20 mouse cellular contexts compared by ENCODE assay signal in genomic region chr8:34254978-34255377, GRCm38 (mm10).
DNase-seq lines count a peak whose midpoint lies in the region; ATAC-seq and TF ChIP-seq lines count a peak whose summit lies in the region.
"Had no signal": no experiment of that assay in that cellular context is flagged by ENCODE, and none has a peak within 500 bp of the region (broad histone marks: within the 10 kb centered on the region; RNA-seq: fewer than 3 reads in every experiment).

No protein-coding gene starts in this region.

- peak; percentile 85 for TF ChIP-seq EP300 in heart, postnatal 0 days (IDR thresholded peaks at IDR 0.05; ENCODE audit: low read depth)

- WGBS in heart, postnatal 0 days, result 64% methylated on average over 2 of the region's 2 CpGs
- WGBS in lung, embryonic 14.5 days, result 82% methylated on average over 2 of the region's 2 CpGs
- WGBS in embryonic facial prominence, embryonic 10.5 days, result 90% methylated on average over 2 of the region's 2 CpGs

- no peak overlapping the region for H3K4me2 ChIP-seq in heart, postnatal 0 days (ENCODE audit: low read depth, low read length)
- no peak overlapping the region for H3K4me2 ChIP-seq in lung, embryonic 14.5 days
- H3K4me2 ChIP-seq: kidney, embryonic 15.5 days; midbrain, embryonic 15.5 days; stomach, embryonic 15.5 days had no signal

- no peaks in the 10 kb centered on the region for H3K9me3 ChIP-seq in heart, postnatal 0 days (replicated peaks; ENCODE audit: control insufficient read depth, low read length)
- H3K9me3 ChIP-seq in lung, embryonic 14.5 days (ENCODE audit: low read depth, low read length), result no peaks in the 10 kb centered on the region
- H3K9me3 ChIP-seq in embryonic facial prominence, embryonic 10.5 days, result no peaks in the 10 kb centered on the region
- H3K9me3 ChIP-seq: kidney, embryonic 15.5 days; limb, embryonic 10.5 days; midbrain, embryonic 15.5 days; stomach, embryonic 15.5 days had no signal

- no peaks in the 10 kb centered on the region for H3K27me3 ChIP-seq in heart, postnatal 0 days (ENCODE audit: control insufficient read depth, insufficient read depth, low read length)
- H3K27me3 ChIP-seq in lung, embryonic 14.5 days (ENCODE audit: insufficient read depth, low read length), result no peaks in the 10 kb centered on the region
- H3K27me3 ChIP-seq in embryonic facial prominence, embryonic 10.5 days (replicated peaks; ENCODE audit: low read depth, poor library complexity, severe bottlenecking), result no peaks in the 10 kb centered on the region
- H3K27me3 ChIP-seq: kidney, embryonic 15.5 days; midbrain, embryonic 15.5 days; stomach, embryonic 15.5 days had no signal

- no peaks in the 10 kb centered on the region for H3K36me3 ChIP-seq in heart, postnatal 0 days (replicated peaks; ENCODE audit: control insufficient read depth, insufficient read depth, low read length)
- H3K36me3 ChIP-seq in lung, embryonic 14.5 days (ENCODE audit: insufficient read depth), result no peaks in the 10 kb centered on the region
- H3K36me3 ChIP-seq in embryonic facial prominence, embryonic 10.5 days (replicated peaks), result no peaks in the 10 kb centered on the region
- H3K36me3 ChIP-seq: kidney, embryonic 15.5 days; limb, embryonic 10.5 days; midbrain, embryonic 15.5 days; stomach, embryonic 15.5 days had no signal

- TF ChIP-seq CTCF in heart, postnatal 0 days (IDR thresholded peaks at IDR 0.05; ENCODE audit: low read depth), result no peak
- no peak for TF ChIP-seq CTCF in lung, embryonic 14.5 days (IDR thresholded peaks at IDR 0.05; ENCODE audit: low read depth)

- H3K27ac ChIP-seq in heart, postnatal 0 days (ENCODE audit: low read depth), result no peak overlapping the region
- no peak overlapping the region for H3K27ac ChIP-seq in lung, embryonic 14.5 days (ENCODE audit: low read depth)
- no peak overlapping the region for H3K27ac ChIP-seq in embryonic facial prominence, embryonic 10.5 days (replicated peaks)
- H3K27ac ChIP-seq: hindbrain, postnatal 0 days; kidney, embryonic 15.5 days; left cerebral cortex, adult 2 months; limb, embryonic 10.5 days; liver, embryonic 14.5 days; midbrain, embryonic 15.5 days; stomach, embryonic 15.5 days had no signal

- no peak overlapping the region for H3K9ac ChIP-seq in heart, postnatal 0 days (replicated peaks; ENCODE audit: low read depth, low read length)
- no peak overlapping the region for H3K9ac ChIP-seq in lung, embryonic 14.5 days
- H3K9ac ChIP-seq: kidney, embryonic 15.5 days; liver, embryonic 14.5 days; midbrain, embryonic 15.5 days; stomach, embryonic 15.5 days had no signal

- DNase-seq in adrenal gland, postnatal 14 days, result peak; percentile 20
- DNase-seq in adrenal gland, postnatal 4 days (ENCODE audit: low spot score in 2 of 2), result no peak
- DNase-seq in heart, postnatal 0 days (ENCODE audit: low spot score), result peak; percentile 19
- no peak for DNase-seq in heart, postnatal 25 days (ENCODE audit: low spot score)
- DNase-seq in lung, embryonic 14.5 days, result peak; percentile 35
- no peak for DNase-seq in lung, postnatal 4 days
- peak; percentile 37 for DNase-seq in lung, postnatal 36 days
- DNase-seq in embryonic facial prominence, embryonic 10.5 days (ENCODE audit: low spot score), result no peak
- DNase-seq: cerebellum, postnatal 10 days; embryo, embryonic 11 days; gastrocnemius, postnatal 14 days; retina, postnatal 1 day; thymus, adult 2 months had no signal

- intact Hi-C loops in heart, postnatal 25 days (cut with DNase I), result loop anchor here (5.0 kb wide), 1 partner anchor 38 kb away; no protein-coding TSS in a partner anchor

- no peak overlapping the region for H3K4me3 ChIP-seq in heart, postnatal 0 days (ENCODE audit: low read depth, low read length)
- no peak overlapping the region for H3K4me3 ChIP-seq in lung, embryonic 14.5 days (ENCODE audit: low read depth, low read length)
- H3K4me3 ChIP-seq in embryonic facial prominence, embryonic 10.5 days, result no peak overlapping the region
- H3K4me3 ChIP-seq: kidney, embryonic 15.5 days; left cerebral cortex, adult 2 months; limb, embryonic 10.5 days; midbrain, embryonic 15.5 days; stomach, embryonic 15.5 days had no signal

- H3K4me1 ChIP-seq in heart, postnatal 0 days (ENCODE audit: control insufficient read depth, insufficient read depth), result no peaks in the 10 kb centered on the region
- H3K4me1 ChIP-seq in lung, embryonic 14.5 days (ENCODE audit: insufficient read depth), result no peaks in the 10 kb centered on the region
- H3K4me1 ChIP-seq in embryonic facial prominence, embryonic 10.5 days, result no peaks in the 10 kb centered on the region
- H3K4me1 ChIP-seq: kidney, embryonic 15.5 days; limb, embryonic 10.5 days; stomach, embryonic 15.5 days had no signal

- 0 out of 2 replicates have a peak, but pooled peaks have one; percentile 27 for ATAC-seq in heart, postnatal 0 days (ENCODE audit: insufficient read depth, low read depth)
- no peak for ATAC-seq in lung, embryonic 14.5 days (ENCODE audit: insufficient read depth)
- ATAC-seq: hindbrain, postnatal 0 days; midbrain, embryonic 15.5 days had no signal

Comparison
In these comparisons a context has a peak if more than half of its experiments do, and no peak if none do; other contexts are left out.
1. DNase-seq: peak in adrenal gland, postnatal 14 days (single experiment), heart, postnatal 0 days (single experiment), lung, embryonic 14.5 days (single experiment) and lung, postnatal 36 days (single experiment); none in adrenal gland, postnatal 4 days (0 of 2), heart, postnatal 25 days (single experiment), lung, postnatal 4 days (0 of 2) and embryonic facial prominence, embryonic 10.5 days (single experiment).